Mouse (Mus musculus) liver (tissue): ENCODE data around the gene Bmi1.

ENCODE experiments used
- DNase-seq: peaks from one replicate; pipeline ENCODE4 v3.0.0-alpha.2; 2020; ENCODE audit warnings: mixed read lengths

The Bmi1 gene

GRCm38 (mm10) chr2:18688708-18689063, 11.9 kb downstream of the Bmi1 start:
- peak; percentile 53 for DNase-seq

GRCm38 (mm10) chr2:18689064-18689921, 12.5 kb downstream of the Bmi1 start:
- peak; percentile 30 for DNase-seq

GRCm38 (mm10) chr2:18690055-18690691, 13.4 kb downstream of the Bmi1 start:
- DNase-seq = peak; percentile 20

GRCm38 (mm10) chr2:18690756-18691155, 13.9 kb downstream of the Bmi1 start:
- DNase-seq = no peak

- no peak for DNase-seq
These were observed 15.2 kb downstream of the Bmi1 start for GRCm38 (mm10) chr2:18692031-18692430.

GRCm38 (mm10) chr2:18692548-18692947, 15.7 kb downstream of the Bmi1 start:
- no peak for DNase-seq

- DNase-seq = no peak
These were observed 16.7 kb downstream of the Bmi1 start for GRCm38 (mm10) chr2:18693491-18693870.

GRCm38 (mm10) chr2:18693871-18694610, 17.2 kb downstream of the Bmi1 start, which contains the start of gene Spag6:
Spag6 (plus strand) TSS chr2:18694032.
- peak; percentile 38 for DNase-seq

GRCm38 (mm10) chr2:18694611-18694950, 17.8 kb downstream of the Bmi1 start:
- DNase-seq = no peak

- no peak for DNase-seq
These were observed 18.3 kb downstream of the Bmi1 start for GRCm38 (mm10) chr2:18695163-18695562.

- DNase-seq = no peak
These were observed 18.9 kb downstream of the Bmi1 start for GRCm38 (mm10) chr2:18695629-18696150.

- DNase-seq = no peak
These were observed 20.9 kb downstream of the Bmi1 start for GRCm38 (mm10) chr2:18697591-18698244.

GRCm38 (mm10) chr2:18698663-18699385, 22.0 kb downstream of the Bmi1 start:
- peak; percentile 26 for DNase-seq

GRCm38 (mm10) chr2:18699401-18699990, 22.7 kb downstream of the Bmi1 start:
- no peak for DNase-seq

- no peak for DNase-seq
These were observed 33.5 kb downstream of the Bmi1 start for GRCm38 (mm10) chr2:18710356-18710755.

GRCm38 (mm10) chr2:18713071-18713470, 36.3 kb downstream of the Bmi1 start:
- DNase-seq = no peak

GRCm38 (mm10) chr2:18714337-18714736, 37.5 kb downstream of the Bmi1 start:
- no peak for DNase-seq

- DNase-seq = no peak
These were observed 41.7 kb downstream of the Bmi1 start for GRCm38 (mm10) chr2:18718521-18718920.

- no peak for DNase-seq
These were observed 45.5 kb downstream of the Bmi1 start for GRCm38 (mm10) chr2:18722208-18722830.

- no peak for DNase-seq
These were observed 47.6 kb downstream of the Bmi1 start for GRCm38 (mm10) chr2:18724462-18724861.

GRCm38 (mm10) chr2:18725880-18726279, 49.1 kb downstream of the Bmi1 start:
- DNase-seq = no peak
